Mouse (Mus musculus): Measurements from ENCODE around the gene Ubqln5.

Ubqln5 gene

DNA sequence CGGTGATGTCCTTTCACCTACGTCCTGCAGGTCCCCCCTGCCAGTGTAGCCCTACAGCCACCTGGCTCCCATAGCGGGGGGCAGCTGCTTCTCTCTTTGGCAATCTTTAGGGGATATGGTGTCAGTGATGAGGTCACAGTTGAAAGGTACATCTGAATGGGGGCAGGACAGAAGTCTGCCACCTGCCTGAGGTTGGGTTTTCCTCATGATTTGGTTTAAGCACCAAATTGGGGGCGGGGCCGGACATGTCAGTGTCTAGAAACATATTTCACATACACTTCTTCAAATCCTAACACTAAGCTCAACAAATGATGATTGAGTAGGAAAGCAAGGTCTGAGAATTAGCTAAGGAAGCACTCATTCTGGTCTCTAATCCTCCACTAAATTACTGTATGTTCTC is at the start of gene Ubqln5:
Gene Ubqln5 (minus strand): TSS at position 101 of the 400 bp plus-strand sequence.
- DNase-seq (ENCODE audit: low spot score) = no peak

DNA sequence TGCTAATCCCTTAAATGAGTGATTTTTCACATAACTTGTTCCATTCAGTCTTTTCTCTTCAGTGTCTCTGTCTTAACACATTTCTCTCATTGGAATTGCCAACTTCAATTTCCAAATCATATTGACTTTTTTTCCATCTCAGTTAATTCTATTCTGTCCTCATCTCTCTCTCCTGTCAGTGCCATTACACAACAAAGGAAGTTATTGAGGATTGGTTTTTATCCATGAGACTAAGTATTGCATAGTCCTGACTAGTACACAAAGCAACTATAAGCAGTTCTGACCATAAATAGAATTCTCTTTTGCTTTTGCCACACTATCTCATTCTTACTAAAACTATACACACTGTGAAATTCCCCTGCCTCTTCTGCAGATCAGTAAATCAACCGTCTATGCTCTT is 49.4 kb upstream of the Ubqln5 start:
- no peak for DNase-seq (ENCODE audit: low spot score)

DNA sequence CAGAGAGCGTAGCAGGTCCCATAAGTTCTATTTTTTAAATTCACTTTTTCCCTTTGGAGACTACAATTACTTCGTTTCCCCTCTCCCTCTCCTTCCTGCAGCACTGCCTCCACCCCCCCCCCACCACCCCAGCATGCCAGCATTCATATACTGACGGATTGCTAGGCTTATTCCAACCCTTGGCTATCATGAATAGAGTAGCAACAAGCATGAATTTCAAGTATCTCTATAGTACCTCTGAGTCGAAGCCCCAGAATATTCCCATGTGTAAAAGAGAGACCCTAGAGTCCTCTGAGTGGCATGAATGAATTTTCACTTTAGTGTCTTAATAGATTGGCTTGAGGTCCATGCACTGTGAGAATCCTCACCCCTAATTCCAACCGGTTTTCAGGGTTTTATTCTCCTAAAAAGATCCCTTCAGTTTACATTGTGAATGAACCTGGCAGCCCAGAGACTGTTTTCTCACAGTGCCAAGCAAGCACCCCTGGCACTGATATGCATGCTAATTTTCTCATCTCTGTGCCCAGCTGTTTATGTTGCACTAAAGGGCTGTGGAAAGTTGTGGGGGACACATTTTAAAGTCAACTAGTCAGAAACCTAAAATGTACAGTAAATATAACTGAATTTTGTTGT is 48.9 kb upstream of the Ubqln5 start:
- DNase-seq (ENCODE audit: low spot score) = no peak

DNA sequence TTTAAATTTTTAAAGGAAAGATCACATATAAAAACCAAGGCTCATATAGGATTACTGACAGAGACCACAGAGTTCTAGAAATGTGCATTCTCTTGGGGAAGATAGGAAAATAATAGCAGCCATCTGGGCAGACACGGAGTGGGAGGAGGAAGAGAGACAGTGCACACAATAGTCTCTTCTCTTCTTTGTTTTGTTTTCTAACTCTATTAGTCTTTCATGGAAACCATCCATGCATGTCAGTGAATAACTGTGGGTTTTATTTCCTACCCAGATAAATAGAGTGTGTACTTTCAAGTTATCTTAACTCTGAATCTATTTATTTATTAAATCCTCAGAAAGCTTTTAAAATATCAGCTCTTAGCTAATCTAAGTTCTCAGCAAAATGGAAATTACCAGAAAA is 45.5 kb upstream of the Ubqln5 start:
- no peak for DNase-seq (ENCODE audit: low spot score)

DNA sequence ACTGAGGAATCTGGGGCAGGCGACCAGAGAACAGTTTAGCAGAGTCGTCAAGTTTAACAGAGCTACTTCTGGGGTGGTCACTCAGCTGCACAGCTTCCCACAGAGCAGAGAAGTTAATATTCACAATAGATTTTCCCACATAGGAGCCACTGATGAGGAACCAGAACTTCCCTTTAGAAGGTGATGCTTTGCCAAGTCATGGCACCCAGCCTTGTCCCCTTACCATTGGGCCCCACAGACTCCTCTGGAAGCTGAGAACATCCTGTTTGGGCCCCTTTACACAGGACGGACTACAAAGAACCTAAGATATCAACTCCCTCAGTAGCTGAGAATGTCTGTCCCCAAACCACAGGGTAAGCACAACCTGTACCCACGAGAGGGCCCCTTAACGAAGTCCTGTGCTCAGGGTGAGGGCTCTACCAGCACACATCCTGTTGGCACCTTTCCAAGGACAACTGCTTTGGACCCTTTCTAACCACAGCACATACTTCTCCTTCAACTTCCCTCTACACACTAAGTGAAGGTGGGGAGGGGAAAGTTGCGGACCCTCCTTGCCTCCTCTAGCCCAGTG is 40.1 kb upstream of the Ubqln5 start:
- no peak for DNase-seq (ENCODE audit: low spot score)

DNA sequence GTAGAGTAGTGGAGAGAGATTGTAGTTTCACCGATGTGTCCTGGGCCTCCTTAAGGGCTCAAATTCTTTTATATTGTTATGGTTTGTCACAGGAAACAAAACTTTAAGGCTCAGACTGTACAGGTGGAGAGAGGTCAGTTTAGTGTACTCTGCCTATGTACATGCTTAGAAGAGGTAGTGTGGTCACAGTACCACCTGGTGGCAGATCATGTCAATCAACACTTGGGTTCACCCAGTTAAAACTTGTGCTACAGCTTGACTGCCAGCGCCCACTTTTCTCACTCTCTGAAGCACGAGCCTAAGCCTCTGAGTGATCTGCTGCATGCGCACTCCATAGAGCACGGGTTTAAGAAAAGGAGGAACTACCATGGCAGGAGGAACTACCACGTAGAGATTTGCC is 37.5 kb upstream of the Ubqln5 start:
- DNase-seq (ENCODE audit: low spot score) = no peak

DNA sequence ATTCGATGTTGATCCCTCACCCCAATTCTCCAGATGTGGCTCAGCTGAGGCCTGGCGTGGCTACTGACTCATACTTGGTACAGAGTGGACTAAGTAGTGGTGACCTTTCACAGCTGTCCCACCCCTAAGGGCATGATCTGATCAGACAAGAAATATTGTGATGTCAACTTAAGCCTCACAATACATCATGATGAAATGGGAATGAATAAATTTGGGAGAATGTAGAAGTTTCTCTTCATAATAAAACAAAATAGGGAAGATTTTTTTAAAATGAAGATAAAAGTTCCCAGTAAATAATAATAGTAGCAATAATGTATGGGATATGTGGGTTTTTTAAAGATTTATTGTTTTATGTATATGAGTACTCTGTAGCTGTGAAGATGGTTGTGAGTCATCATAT is 20.8 kb upstream of the Ubqln5 start, which contains the start of gene Ubqlnl:
Gene Ubqlnl (minus strand): TSS at position 101 of the 400 bp plus-strand sequence.
- DNase-seq (ENCODE audit: low spot score) = no peak

DNA sequence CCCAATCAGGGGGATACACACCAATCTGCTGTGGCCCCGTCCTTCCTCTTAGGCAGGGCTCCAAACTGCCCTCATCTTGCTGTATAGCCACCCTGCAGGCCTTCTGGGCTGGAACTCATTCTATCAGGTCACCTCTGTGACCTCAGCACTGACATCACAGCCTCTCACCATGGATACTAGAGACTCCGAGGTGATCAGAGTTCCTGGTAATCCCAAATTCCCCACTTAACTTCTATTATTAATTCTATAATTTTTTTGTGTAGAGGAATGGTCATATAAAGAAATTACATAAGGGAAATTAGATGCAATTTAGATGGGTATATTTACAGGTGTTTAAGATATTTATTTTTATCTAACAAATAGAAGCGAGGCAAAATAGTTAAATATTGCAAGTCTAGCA is 13.6 kb upstream of the Ubqln5 start, which contains the start of gene Ubqln3:
Gene Ubqln3 (minus strand): TSS at position 101 of the 400 bp plus-strand sequence.
- DNase-seq (ENCODE audit: low spot score) = no peak

DNA sequence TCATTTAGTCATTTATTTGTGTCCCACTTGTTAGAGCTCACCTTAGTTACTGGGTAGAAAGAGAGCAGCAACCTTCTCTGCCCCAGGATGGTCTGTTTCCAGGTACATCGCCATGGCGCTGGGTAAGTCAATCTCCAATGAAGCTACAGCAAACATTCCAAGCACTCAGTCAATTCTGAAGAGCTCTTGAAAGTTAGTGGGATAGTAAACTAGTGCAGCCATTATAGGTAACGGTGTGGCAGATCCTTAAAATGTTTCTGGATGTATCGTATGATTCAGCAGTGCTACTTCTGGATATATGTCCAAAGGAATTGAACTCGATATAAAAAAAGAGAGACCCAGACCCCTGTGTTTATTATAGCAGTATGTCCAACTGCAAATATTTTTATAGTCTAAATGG is 7.7 kb upstream of the Ubqln5 start, which contains the start of gene Olfr643:
Gene Olfr643 (minus strand): TSS at position 101 of the 400 bp plus-strand sequence.
- DNase-seq (ENCODE audit: low spot score) = no peak

DNA sequence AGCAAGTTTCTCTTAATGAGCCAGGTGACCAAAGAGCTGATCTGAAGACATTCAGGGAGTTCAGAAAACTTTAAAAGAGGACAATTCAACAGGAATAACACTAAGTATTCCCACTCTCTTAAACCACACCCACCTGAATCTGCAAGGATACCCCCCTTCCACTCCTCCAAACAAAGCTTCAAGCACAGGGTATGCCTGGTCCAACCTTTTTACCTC is 25.0 kb downstream of the Ubqln5 start, which contains the start of gene Olfr646:
Gene Olfr646 (plus strand): TSS at position 117 of the 216 bp plus-strand sequence.
- no peak for DNase-seq (ENCODE audit: low spot score)

DNA sequence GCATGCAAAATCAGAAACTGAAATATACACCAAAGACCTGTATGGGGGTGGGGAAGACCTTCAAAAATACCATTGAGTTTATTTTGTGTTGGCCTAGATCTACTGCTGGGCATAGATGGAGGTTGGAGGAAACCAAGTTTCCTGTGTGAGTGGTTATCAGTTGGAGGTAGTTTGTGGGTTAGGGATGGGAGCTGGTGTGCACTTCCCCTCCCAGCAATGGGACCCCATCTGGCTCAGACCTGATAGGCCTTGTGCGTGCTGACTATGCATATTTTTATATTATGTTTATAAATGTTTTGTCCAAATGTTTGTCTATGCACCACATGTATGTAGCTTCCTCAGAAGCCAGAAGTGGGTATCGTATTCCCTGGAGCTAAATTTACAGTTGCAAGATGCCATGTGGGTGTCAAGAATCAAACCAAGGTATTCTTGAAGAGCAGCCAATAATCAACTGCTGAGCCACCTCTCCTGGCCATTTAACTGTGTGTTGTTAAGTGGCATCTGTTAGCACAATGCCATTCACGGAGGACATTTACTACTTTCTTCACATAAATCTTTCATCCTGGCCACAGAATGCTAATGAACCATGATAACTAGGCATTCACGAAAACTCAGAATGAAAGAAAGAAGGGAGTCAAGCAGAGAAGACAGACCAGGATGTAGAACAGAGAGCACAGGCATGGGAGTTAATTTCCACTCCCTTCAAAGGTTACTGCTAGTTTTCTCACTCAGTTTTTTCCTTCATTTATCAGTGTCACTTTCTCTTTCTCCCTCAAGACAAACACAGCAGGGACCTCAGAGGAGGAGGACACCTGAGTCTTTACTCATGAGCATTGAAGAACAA is 25.5 kb downstream of the Ubqln5 start:
- no peak for DNase-seq (ENCODE audit: low spot score)

DNA sequence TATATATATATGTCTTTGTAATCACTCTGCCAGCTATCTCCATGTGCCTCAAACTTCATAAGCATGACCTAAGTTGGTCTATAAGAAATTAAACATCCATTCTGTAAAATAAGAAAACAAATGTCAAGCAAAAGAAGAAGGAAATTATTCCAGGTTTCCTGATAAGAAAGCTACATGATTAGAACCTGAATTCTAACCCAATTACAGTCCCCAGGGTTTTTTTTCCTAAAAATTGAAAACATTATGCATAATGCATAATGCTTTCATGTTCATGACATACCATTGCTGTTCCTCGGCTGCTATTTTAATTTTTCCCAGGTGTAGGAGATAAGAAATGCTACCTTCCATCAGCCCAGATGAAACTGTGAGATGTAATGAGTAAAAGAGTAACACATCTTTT is 44.3 kb downstream of the Ubqln5 start, which contains the start of gene Olfr645:
Gene Olfr645 (minus strand): TSS at position 101 of the 400 bp plus-strand sequence.
- no peak for DNase-seq (ENCODE audit: low spot score)

Data from left cerebral cortex, adult 11 months (tissue).